Mouse (Mus musculus) limb, embryonic 13.5 days (tissue): ENCODE data around the gene Rps6kb1. TPM values are rescaled to one million over a fixed set of nuclear protein-coding genes. Genes with fewer than 3 reads are reported as not detected.
"Not testable (repeated sequence)": the region's sequence is repeated elsewhere in the genome, so short reads cannot be mapped to it uniquely, and the experiment has no call there.

Source experiments
- ATAC-seq: fragments of 200-750 bp; cut with Nextera tagmentation; 2 replicates; pipeline ENCODE4 v1.8.0; 2017; ENCODE audit warnings: low read depth, moderate number of reproducible peaks, moderate TSS enrichment; ENCODE audit not compliant: low FRiP score
- H3K27ac ChIP-seq: fragments of 300-500 bp; sonication (generic); 2 replicates; pipeline ENCODE4 v1.5.1; 2015; ENCODE audit warnings: inconsistent platforms, mild to moderate bottlenecking, moderate library complexity
- H3K27me3 ChIP-seq: fragments of 300-500 bp; sonication (generic); 2 replicates; pipeline ENCODE4 v1.6.1; 2015; ENCODE audit warnings: mild to moderate bottlenecking, inconsistent platforms
- H3K36me3 ChIP-seq: fragments of 300-500 bp; sonication (generic); 2 replicates; pipeline ENCODE4 v1.6.1; 2015; ENCODE audit warnings: inconsistent platforms, mild to moderate bottlenecking, moderate library complexity
- H3K4me1 ChIP-seq: fragments of 300-500 bp; sonication (generic); 2 replicates; pipeline ENCODE4 v1.6.1; 2015; ENCODE audit warnings: inconsistent platforms
- H3K4me2 ChIP-seq: fragments of 300-500 bp; sonication (generic); replicated peaks from 2 replicates; pipeline ENCODE4 v1.6.1; 2015; ENCODE audit warnings: inconsistent platforms, mild to moderate bottlenecking, moderate library complexity
- H3K4me3 ChIP-seq: fragments of 300-500 bp; sonication (generic); 2 replicates; pipeline ENCODE4 v1.5.1; 2015; ENCODE audit warnings: moderate library complexity, mild to moderate bottlenecking, inconsistent platforms
- H3K9ac ChIP-seq: fragments of 300-500 bp; sonication (generic); 2 replicates; pipeline ENCODE4 v1.6.1; 2015; ENCODE audit warnings: mild to moderate bottlenecking, inconsistent platforms
- H3K9me3 ChIP-seq: fragments of 300-500 bp; sonication (generic); 2 replicates; pipeline ENCODE4 v1.6.1; 2016; ENCODE audit warnings: inconsistent platforms
- WGBS: fragments of 180-500 bp; shearing (Covaris S2); methylation state at CpG from one replicate; pipeline ENCODE4 v1.1.7; 2015; 5-methylcytosine and 5-hydroxymethylcytosine counted together
- polyA plus RNA-seq: library from polyadenylated mRNA; unstranded; fragments of >200 nt; fragmentation: Nextera tagmentation; extraction: Ambion mirVana; gene quantifications from 2 replicates; pipeline ENCODE4 v1.2.1, GENCODE M21; 2015

The Rps6kb1 gene
- polyA plus RNA-seq, 1 experiment from 2014 or later: 84.8 TPM

GRCm38 (mm10) chr11:86558258-86558657, 13.7 kb upstream of the Rps6kb1 start:
- 91% methylated on average over 4 of the region's 4 CpGs for WGBS
- Histone ChIP-seq H3K4me1 (no peaks in the 10 kb centered on the region), H3K9ac (no peak overlapping the region)

DNA sequence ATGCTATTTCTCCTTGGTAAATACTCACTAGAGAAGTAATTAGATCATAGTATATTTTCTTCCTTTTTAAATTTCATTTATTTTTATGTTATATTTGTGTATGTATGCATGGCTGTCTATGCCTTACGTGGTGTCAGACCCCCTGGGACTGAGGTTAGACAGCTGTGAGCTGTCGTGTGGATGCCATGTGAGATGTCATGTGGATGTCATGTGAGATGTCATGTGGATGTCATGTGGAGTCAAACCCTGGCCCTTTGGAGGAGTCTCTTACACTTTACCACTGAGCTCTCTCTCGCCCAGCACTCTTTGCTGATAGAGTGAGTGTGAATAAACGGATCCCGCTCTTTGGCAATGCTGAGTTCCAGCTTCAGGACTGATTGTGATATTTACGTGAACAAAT, 8.9 kb upstream of the Rps6kb1 start:
- H3K9me3 ChIP-seq: no peaks in the 10 kb centered on the region
- H3K4me3 ChIP-seq: no peak overlapping the region
- no peak overlapping the region for H3K27ac ChIP-seq
- no peak overlapping the region for H3K9ac ChIP-seq
- H3K4me1 ChIP-seq: no peaks in the 10 kb centered on the region
- no peaks in the 10 kb centered on the region for H3K27me3 ChIP-seq
- WGBS: 87% methylated on average over 6 of the region's 6 CpGs
- no peak overlapping the region for H3K4me2 ChIP-seq
- peaks cover 41% of the 10 kb centered on the region for H3K36me3 ChIP-seq
- ATAC-seq: no peak

More at GRCm38 (mm10) chr11:86558258-86558657, 13.7 kb upstream of the Rps6kb1 start:
- Histone ChIP-seq H3K9me3 (no peaks in the 10 kb centered on the region), H3K4me2 (no peak overlapping the region), H3K4me3 (no peak overlapping the region), H3K27ac (no peak overlapping the region), H3K36me3 (peaks cover 37% of the 10 kb centered on the region), H3K27me3 (no peaks in the 10 kb centered on the region)
- ATAC-seq: no peak

- 88% methylated on average over 1 of the region's 1 CpGs for WGBS
- Histone ChIP-seq H3K4me3 (no peak overlapping the region), H3K4me2 (no peak overlapping the region), H3K27me3 (no peaks in the 10 kb centered on the region), H3K36me3 (peaks cover 23% of the 10 kb centered on the region), H3K4me1 (peaks cover 21% of the 10 kb centered on the region), H3K9ac (no peak overlapping the region), H3K9me3 (no peaks in the 10 kb centered on the region), H3K27ac (no peak overlapping the region)
- ATAC-seq: no peak
These were observed 2.8 kb upstream of the Rps6kb1 start for GRCm38 (mm10) chr11:86547412-86547811.

DNA sequence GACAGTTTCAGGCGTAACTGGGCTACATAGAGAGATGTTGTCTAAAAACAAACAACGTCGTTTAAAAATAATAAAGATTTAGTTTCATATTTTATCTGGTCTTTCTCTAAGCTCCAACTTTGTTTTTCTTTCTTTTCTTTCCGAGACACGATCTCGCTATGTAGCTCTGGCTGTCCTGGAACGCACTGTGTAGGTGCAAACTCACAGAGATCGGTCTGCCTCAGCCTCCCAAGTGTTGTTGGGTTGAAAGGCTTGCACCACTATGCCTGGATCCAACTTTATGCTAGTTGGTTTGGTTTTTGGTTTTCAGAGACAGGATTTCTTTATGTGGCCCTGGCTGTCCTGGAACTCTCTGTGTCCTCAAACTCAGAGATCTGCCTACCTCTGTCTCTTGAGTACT, 951 bp upstream of the Rps6kb1 start:
- H3K4me1 ChIP-seq: peaks cover 27% of the 10 kb centered on the region
- 80% methylated on average over 8 of the region's 8 CpGs for WGBS
- H3K9ac ChIP-seq: peak overlapping the region; percentile 51
- no peak overlapping the region for H3K27ac ChIP-seq
- H3K27me3 ChIP-seq: no peaks in the 10 kb centered on the region
- H3K4me3 ChIP-seq: peak overlapping the region; percentile 92
- no peak for ATAC-seq
- peak overlapping the region; percentile 61 for H3K4me2 ChIP-seq
- no peaks in the 10 kb centered on the region for H3K9me3 ChIP-seq
- H3K36me3 ChIP-seq: peaks cover 18% of the 10 kb centered on the region

DNA sequence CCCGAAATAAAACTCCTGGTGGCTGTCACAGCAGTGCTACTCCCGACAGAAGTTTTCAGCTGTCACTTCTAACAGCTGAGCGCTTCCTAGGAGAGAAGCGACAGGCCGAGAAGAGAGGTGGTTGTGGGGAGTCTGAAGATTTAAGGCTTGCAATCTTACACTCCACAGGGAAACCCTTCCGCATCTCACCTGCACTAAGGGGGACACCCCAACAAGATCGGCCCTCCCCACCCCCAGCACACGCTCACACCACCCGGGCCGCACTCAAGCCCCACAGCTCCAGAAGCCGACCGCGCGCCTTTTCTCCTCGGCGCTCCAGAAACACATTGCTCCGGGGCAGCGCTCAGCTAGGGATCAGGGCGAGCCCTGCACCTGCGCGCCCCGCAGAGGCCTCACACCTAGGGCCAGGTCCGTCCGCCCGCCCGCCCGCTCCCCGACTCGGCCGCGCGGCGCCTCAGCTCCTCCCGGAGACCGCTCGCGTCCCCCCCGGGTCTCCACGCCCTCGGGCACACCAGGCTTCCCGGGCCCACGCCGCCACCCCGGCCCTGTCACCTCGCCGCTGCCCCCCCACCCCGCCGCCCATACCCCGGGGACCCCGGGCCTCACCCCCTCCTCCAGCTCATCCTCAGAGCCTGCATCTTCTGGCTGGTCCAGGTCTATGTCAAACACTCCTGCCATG, 506 bp downstream of the Rps6kb1 start:
- Histone ChIP-seq H3K27me3 (no peaks in the 10 kb centered on the region), H3K9ac (peak overlapping the region; percentile 96), H3K4me2 (peak overlapping the region; percentile 89), H3K4me1 (peaks cover 27% of the 10 kb centered on the region), H3K4me3 (peak overlapping the region; percentile 92), H3K27ac (peak overlapping the region; percentile 82), H3K36me3 (peaks cover 4% of the 10 kb centered on the region), H3K9me3 (no peaks in the 10 kb centered on the region)
- peak; percentile 59; the same call in 1 of the 2 replicates for ATAC-seq
- under 1% methylated on average over 42 of the region's 50 CpGs for WGBS

DNA sequence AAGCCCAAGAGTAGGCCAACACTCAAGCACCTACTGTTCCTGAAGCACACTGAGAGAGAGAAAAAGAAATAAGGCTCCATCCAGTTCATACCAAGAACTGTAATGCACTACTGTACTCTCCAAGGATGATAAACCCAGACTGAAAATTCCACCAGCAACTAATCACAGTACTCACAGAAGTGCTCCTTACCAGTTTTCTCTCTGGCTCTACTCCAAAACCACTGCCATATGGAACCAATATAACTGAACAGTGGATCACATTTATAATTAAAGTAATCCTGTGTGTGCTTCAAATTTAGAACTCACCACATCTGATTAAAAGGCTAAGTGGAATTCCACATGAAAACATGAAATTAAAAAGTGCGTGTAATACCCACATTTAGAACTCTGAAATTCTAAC, 1.8 kb downstream of the Rps6kb1 start:
- H3K9me3 ChIP-seq: no peaks in the 10 kb centered on the region
- H3K27ac ChIP-seq: no peak overlapping the region
- H3K9ac ChIP-seq: no peak overlapping the region
- 47% methylated on average over 1 of the region's 1 CpGs for WGBS
- H3K4me2 ChIP-seq: peak overlapping the region; percentile 89
- H3K4me1 ChIP-seq: peaks cover 27% of the 10 kb centered on the region
- no peak for ATAC-seq
- no peaks in the 10 kb centered on the region for H3K27me3 ChIP-seq
- no peak overlapping the region for H3K4me3 ChIP-seq
- peaks cover 3% of the 10 kb centered on the region; the same call in 1 of the 2 replicates for H3K36me3 ChIP-seq

DNA sequence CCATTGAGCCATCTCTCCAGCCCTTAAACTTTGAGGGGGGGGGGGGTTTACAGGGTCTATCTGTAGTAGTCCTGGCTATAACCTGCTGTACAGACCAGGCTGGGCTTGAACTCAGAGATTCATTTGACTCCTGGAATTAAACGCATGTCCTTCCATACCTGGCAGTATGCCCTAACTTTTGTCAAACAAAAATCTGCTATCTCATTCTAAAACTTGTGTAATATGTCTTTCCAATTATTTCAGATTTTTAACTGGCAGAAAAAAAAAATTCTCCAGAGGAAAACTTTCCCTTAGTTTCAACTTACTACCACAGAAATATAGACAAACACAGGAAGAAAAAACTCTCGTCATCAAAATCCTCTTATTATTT, 4.1 kb downstream of the Rps6kb1 start:
- Histone ChIP-seq H3K4me3 (no peak overlapping the region), H3K27me3 (no peaks in the 10 kb centered on the region), H3K36me3 (peaks cover 5% of the 10 kb centered on the region; the same call in 1 of the 2 replicates), H3K4me2 (no peak overlapping the region), H3K4me1 (peaks cover 23% of the 10 kb centered on the region), H3K9ac (no peak overlapping the region), H3K9me3 (no peaks in the 10 kb centered on the region), H3K27ac (no peak overlapping the region)
- no peak for ATAC-seq
- 90% methylated on average over 2 of the region's 2 CpGs for WGBS

DNA sequence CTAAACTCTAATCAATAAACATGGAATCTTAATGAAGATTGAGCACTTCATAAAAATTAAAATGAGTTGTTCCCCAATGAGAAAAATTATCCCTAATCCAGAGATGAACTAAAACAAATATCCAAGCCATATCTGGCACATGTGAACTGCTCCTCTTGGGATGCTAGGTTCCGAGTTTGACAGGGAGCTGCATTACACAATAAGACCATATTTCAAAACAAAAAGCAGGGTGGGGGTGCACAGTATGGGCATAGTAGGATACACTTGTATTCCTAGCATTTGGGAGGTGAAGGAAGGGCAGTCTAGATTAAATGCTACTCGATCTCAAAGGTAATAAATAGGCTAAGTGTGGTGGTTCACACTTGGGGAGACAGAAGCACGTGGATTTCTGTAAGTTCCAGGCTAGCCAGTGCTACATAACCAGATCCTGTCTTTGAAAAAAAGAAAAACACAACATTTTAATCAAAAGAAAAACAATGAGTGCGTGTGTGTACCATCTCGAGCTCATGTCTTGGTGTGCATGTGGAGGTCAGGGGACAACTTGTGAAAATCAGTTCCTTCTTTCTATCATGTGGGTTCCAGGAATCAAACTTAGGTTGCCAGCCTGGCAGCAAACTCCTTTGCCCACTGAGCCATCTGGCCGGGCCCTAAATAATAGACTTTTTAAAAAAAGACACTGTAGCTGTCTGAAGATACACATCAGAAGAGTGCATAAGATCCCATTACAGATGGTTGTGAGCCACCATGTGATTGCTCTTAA, 4.7 kb downstream of the Rps6kb1 start:
- WGBS: 91% methylated on average over 6 of the region's 6 CpGs
- no peak overlapping the region for H3K27ac ChIP-seq
- ATAC-seq: no peak
- H3K4me1 ChIP-seq: peaks cover 20% of the 10 kb centered on the region
- no peak overlapping the region for H3K4me3 ChIP-seq
- H3K9me3 ChIP-seq: no peaks in the 10 kb centered on the region
- no peak overlapping the region for H3K9ac ChIP-seq
- H3K36me3 ChIP-seq: peaks cover 5% of the 10 kb centered on the region; the same call in 1 of the 2 replicates
- no peaks in the 10 kb centered on the region for H3K27me3 ChIP-seq
- H3K4me2 ChIP-seq: no peak overlapping the region

DNA sequence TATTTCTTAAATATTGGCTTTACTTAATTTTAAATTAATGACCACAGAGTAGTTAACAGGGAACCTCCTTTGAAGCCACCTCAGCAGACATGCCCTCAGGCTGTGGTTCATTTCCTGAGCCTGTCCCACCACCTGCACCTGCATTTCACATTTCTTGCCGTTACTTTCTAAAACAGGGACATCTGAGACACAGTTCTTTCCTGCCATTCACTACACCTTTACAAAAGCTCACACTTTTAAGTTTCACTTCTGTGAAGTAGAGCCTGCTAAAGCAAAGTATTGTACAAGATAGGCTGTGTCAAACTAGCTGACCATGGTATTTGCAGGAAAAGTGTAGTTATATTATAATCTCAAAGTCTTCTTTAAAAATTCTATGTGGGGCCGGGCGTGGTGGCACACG, 5.8 kb downstream of the Rps6kb1 start:
- 76% methylated on average over 4 of the region's 4 CpGs for WGBS
- peaks cover 20% of the 10 kb centered on the region for H3K4me1 ChIP-seq
- no peak for ATAC-seq
- H3K9ac ChIP-seq: no peak overlapping the region
- H3K4me3 ChIP-seq: no peak overlapping the region
- H3K4me2 ChIP-seq: no peak overlapping the region
- H3K36me3 ChIP-seq: peaks cover 6% of the 10 kb centered on the region
- no peak overlapping the region for H3K27ac ChIP-seq
- no peaks in the 10 kb centered on the region for H3K27me3 ChIP-seq
- H3K9me3 ChIP-seq: no peaks in the 10 kb centered on the region

GRCm38 (mm10) chr11:86534201-86534910, 10.2 kb downstream of the Rps6kb1 start:
- no peak overlapping the region for H3K4me3 ChIP-seq
- H3K36me3 ChIP-seq: peaks cover 34% of the 10 kb centered on the region
- ATAC-seq: no peak
- no peaks in the 10 kb centered on the region for H3K9me3 ChIP-seq
- H3K9ac ChIP-seq: no peak overlapping the region
- no peaks in the 10 kb centered on the region for H3K4me1 ChIP-seq
- WGBS: 92% methylated on average over 5 of the region's 5 CpGs
- H3K27me3 ChIP-seq: no peaks in the 10 kb centered on the region
- no peak overlapping the region for H3K4me2 ChIP-seq
- no peak overlapping the region for H3K27ac ChIP-seq

- not testable (repeated sequence) for H3K4me1 ChIP-seq, H3K4me2 ChIP-seq, H3K4me3 ChIP-seq, H3K27me3 ChIP-seq, H3K9ac ChIP-seq, ATAC-seq, H3K9me3 ChIP-seq, H3K27ac ChIP-seq
- H3K36me3 ChIP-seq: peaks cover 43% of the 10 kb centered on the region
- WGBS: 91% methylated on average over 6 of the region's 6 CpGs
These were observed 11.3 kb downstream of the Rps6kb1 start for GRCm38 (mm10) chr11:86533302-86533701.

DNA sequence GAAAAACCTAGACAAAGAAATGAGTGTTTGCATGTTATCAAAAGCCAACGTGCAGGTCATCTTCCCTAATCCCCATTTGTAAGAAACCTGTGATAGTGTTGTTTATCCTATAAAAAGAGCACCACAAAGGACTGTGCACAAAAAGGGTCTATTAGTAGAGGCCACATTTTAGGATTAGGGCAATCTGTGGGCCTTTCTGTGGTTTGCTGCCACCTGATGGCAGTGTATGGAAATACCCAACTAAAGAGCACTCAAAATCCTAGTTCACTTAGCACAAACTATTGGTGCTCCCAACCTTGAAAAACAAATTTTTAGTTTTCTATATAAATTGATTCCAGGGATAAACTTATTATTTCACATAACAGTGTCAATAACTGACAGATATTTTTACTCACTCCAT, 11.8 kb downstream of the Rps6kb1 start:
- no peak for ATAC-seq
- 80% methylated on average over 1 of the region's 1 CpGs for WGBS

More for the DNA sequence above, 11.8 kb downstream of the Rps6kb1 start:
- no peaks in the 10 kb centered on the region for H3K27me3 ChIP-seq
- no peak overlapping the region for H3K9ac ChIP-seq
- no peak overlapping the region for H3K27ac ChIP-seq
- peaks cover 45% of the 10 kb centered on the region for H3K36me3 ChIP-seq
- H3K9me3 ChIP-seq: no peaks in the 10 kb centered on the region
- H3K4me3 ChIP-seq: no peak overlapping the region
- H3K4me1 ChIP-seq: no peaks in the 10 kb centered on the region
- no peak overlapping the region for H3K4me2 ChIP-seq
